Comparison of ENCODE assay signal across 10 mouse cellular contexts in genomic region chr8:107519860-107520259, GRCm38 (mm10).
DNase-seq lines count a peak whose midpoint lies in the region; ATAC-seq and TF ChIP-seq lines count a peak whose summit lies in the region.
"Had no signal": no experiment of that assay in that cellular context is flagged by ENCODE, and none has a peak within 500 bp of the region (broad histone marks: within the 10 kb centered on the region; RNA-seq: fewer than 3 reads in every experiment).

No protein-coding gene starts in this region.

- peaks cover 2% of the 10 kb centered on the region; the same call in 1 of the 2 replicates for H3K4me1 ChIP-seq in liver, adult 2 months (ENCODE audit: control insufficient read depth, insufficient read depth, low read length)
- peaks cover 8% of the 10 kb centered on the region; the same call in 1 of the 2 replicates for H3K4me1 ChIP-seq in embryonic facial prominence, embryonic 14.5 days (ENCODE audit: control insufficient read depth, insufficient read depth, low read length)
- H3K4me1 ChIP-seq in limb, embryonic 10.5 days = peaks cover 30% of the 10 kb centered on the region
- H3K4me1 ChIP-seq in stomach, embryonic 16.5 days (ENCODE audit: control insufficient read depth, insufficient read depth, low read length) = 0 out of 2 replicates have a peak, but pooled peaks cover 3% of the 10 kb centered on the region

- H3K9me3 ChIP-seq in embryonic facial prominence, embryonic 14.5 days (ENCODE audit: control insufficient read depth, low read length) = no peaks in the 10 kb centered on the region
- no peaks in the 10 kb centered on the region for H3K9me3 ChIP-seq in limb, embryonic 10.5 days (replicated peaks)
- no peaks in the 10 kb centered on the region for H3K9me3 ChIP-seq in stomach, embryonic 16.5 days (replicated peaks; ENCODE audit: control insufficient read depth, low read length)
- H3K9me3 ChIP-seq: liver, embryonic 15.5 days had no signal

- H3K79me2 ChIP-seq in liver, adult 2 months (ENCODE audit: control insufficient read depth, insufficient read depth, low read length) = no peaks in the 10 kb centered on the region

- 58% methylated on average over 4 of the region's 4 CpGs for WGBS in liver, adult 2 months
- 9% methylated on average over 4 of the region's 4 CpGs for WGBS in embryonic facial prominence, embryonic 14.5 days
- 16% methylated on average over 4 of the region's 4 CpGs for WGBS in limb, embryonic 10.5 days
- WGBS in stomach, embryonic 16.5 days = 11% methylated on average over 4 of the region's 4 CpGs

- peak; percentile 90 for ATAC-seq in embryonic facial prominence, embryonic 14.5 days (ENCODE audit: low read depth)
- ATAC-seq in stomach, embryonic 16.5 days (ENCODE audit: insufficient read depth, low FRiP score) = peak; percentile 87; the same call in 1 of the 2 replicates
- ATAC-seq: Patski had no signal

- no peak for TF ChIP-seq CTCF in liver, adult 2 months (IDR thresholded peaks at IDR 0.05; ENCODE audit: low read depth, low read length)

- peaks cover 5% of the 10 kb centered on the region; the same call in 1 of the 2 replicates for H3K36me3 ChIP-seq in liver, adult 2 months (ENCODE audit: control insufficient read depth, insufficient read depth, low read length)
- H3K36me3 ChIP-seq in embryonic facial prominence, embryonic 14.5 days (ENCODE audit: control insufficient read depth, insufficient read depth, low read length) = peaks cover 9% of the 10 kb centered on the region; the same call in 1 of the 2 replicates
- peaks cover 13% of the 10 kb centered on the region for H3K36me3 ChIP-seq in limb, embryonic 10.5 days
- no peaks in the 10 kb centered on the region for H3K36me3 ChIP-seq in stomach, embryonic 16.5 days (ENCODE audit: control insufficient read depth, insufficient read depth, low read length)

- no peaks in the 10 kb centered on the region for H3K27me3 ChIP-seq in liver, adult 2 months (ENCODE audit: control insufficient read depth, insufficient read depth, low read length)
- H3K27me3 ChIP-seq in embryonic facial prominence, embryonic 14.5 days (replicated peaks; ENCODE audit: control insufficient read depth, insufficient read depth, low read length) = no peaks in the 10 kb centered on the region
- H3K27me3 ChIP-seq in limb, embryonic 10.5 days (ENCODE audit: low read depth, poor library complexity, severe bottlenecking) = no peaks in the 10 kb centered on the region
- no peaks in the 10 kb centered on the region for H3K27me3 ChIP-seq in stomach, embryonic 16.5 days (ENCODE audit: control insufficient read depth, insufficient read depth, low read length)
- H3K27me3 ChIP-seq: liver, embryonic 15.5 days; Patski had no signal

- TF ChIP-seq POLR2A in liver, adult 2 months (IDR thresholded peaks at IDR 0.05; ENCODE audit: extremely low read depth, insufficient read depth, low read length) = no peak

- intact Hi-C loops in heart, postnatal 25 days (cut with DNase I) = no loop called here

- no peak overlapping the region for H3K4me3 ChIP-seq in liver, adult 2 months (ENCODE audit: insufficient read depth, low read depth, low read length)
- H3K4me3 ChIP-seq in embryonic facial prominence, embryonic 14.5 days (ENCODE audit: low read depth, low read length) = no peak overlapping the region
- H3K4me3 ChIP-seq in limb, embryonic 10.5 days = no peak overlapping the region
- H3K4me3 ChIP-seq in stomach, embryonic 16.5 days (replicated peaks; ENCODE audit: low read length) = no peak overlapping the region
- H3K4me3 ChIP-seq: liver, embryonic 15.5 days had no signal

- no peak overlapping the region for H3K9ac ChIP-seq in liver, adult 2 months (ENCODE audit: low read depth, low read length)
- H3K9ac ChIP-seq in embryonic facial prominence, embryonic 14.5 days (ENCODE audit: low read depth, low read length) = no peak overlapping the region
- no peak overlapping the region for H3K9ac ChIP-seq in stomach, embryonic 16.5 days (ENCODE audit: low read length)
- H3K9ac ChIP-seq: liver, embryonic 15.5 days had no signal

- no peak overlapping the region for H3K27ac ChIP-seq in liver, adult 2 months (replicated peaks; ENCODE audit: insufficient read depth, low read depth, low read length)
- peak overlapping the region; percentile 77 for H3K27ac ChIP-seq in embryonic facial prominence, embryonic 14.5 days (replicated peaks; ENCODE audit: low read depth, low read length)
- peak overlapping the region; percentile 77 for H3K27ac ChIP-seq in limb, embryonic 10.5 days
- 0 out of 2 replicates have a peak overlapping the region, but pooled peaks have one; percentile 15 for H3K27ac ChIP-seq in stomach, embryonic 16.5 days (ENCODE audit: low read length)
- H3K27ac ChIP-seq: liver, embryonic 15.5 days had no signal

- H3K4me2 ChIP-seq in embryonic facial prominence, embryonic 14.5 days (ENCODE audit: low read depth, low read length) = no peak overlapping the region
- H3K4me2 ChIP-seq in stomach, embryonic 16.5 days (ENCODE audit: low read depth, low read length) = no peak overlapping the region
- H3K4me2 ChIP-seq: liver, embryonic 15.5 days had no signal

- DNase-seq in liver, adult 2 months (ENCODE audit: extremely low read depth, low read depth, low spot score) = peak; percentile 13
- no peak for DNase-seq in liver
- DNase-seq in embryonic facial prominence, embryonic 14.5 days (ENCODE audit: low spot score) = peak; percentile 89
- peak; percentile 39 for DNase-seq in heart, postnatal 25 days (ENCODE audit: low spot score)
- peak; percentile 50 for DNase-seq in limb, embryonic 10.5 days (ENCODE audit: low spot score)
- no peak for DNase-seq in T-cell, adult 2 months (ENCODE audit: low spot score)
- DNase-seq in ovary, adult 18-20 months (ENCODE audit: low spot score) = no peak

Comparison
In these comparisons a context has a peak if more than half of its experiments do, and no peak if none do; other contexts are left out.
1. DNase-seq: peak in liver, adult 2 months (single experiment), embryonic facial prominence, embryonic 14.5 days (single experiment), heart, postnatal 25 days (single experiment) and limb, embryonic 10.5 days (single experiment); none in liver (single experiment), T-cell, adult 2 months (single experiment) and ovary, adult 18-20 months (single experiment).